Comparison of ENCODE assay signal across 8 mouse cellular contexts in genomic region chr14:30714799-30715617, GRCm38 (mm10). TPM values are rescaled to one million over a fixed set of nuclear protein-coding genes. Genes with fewer than 3 reads are reported as not detected.
A peak's percentile ranks its signal among the peaks of the same experiment; 100 is the strongest.
DNase-seq lines count a peak whose midpoint lies in the region; ATAC-seq lines count a peak whose summit lies in the region.

TSS of gene Sfmbt1 (plus strand) at chr14:30714849.

- ATAC-seq in erythroblast, adult 5-6 weeks (replicated peaks; ENCODE audit: low FRiP score, poor library complexity, severe bottlenecking) = peak; percentile 59
- ATAC-seq in megakaryocyte-erythroid progenitor cell, adult 5-6 weeks (replicated peaks; ENCODE audit: low FRiP score, low TSS enrichment, poor library complexity, severe bottlenecking) = peak; percentile 56

- DNase-seq in left cerebral cortex, adult 18-20 months (ENCODE audit: low spot score in 2 of 2) = no peak
- DNase-seq in left cerebral cortex, adult 11 months (ENCODE audit: low spot score) = no peak
- peak; percentile 65 for DNase-seq in adrenal gland, adult 8-10 months
- DNase-seq in heart, postnatal 4 days = no peak
- DNase-seq in left cerebral cortex, postnatal 14 days (ENCODE audit: low spot score in 2 of 2) = peak; percentile 13 to 21
- DNase-seq in MN1 (ENCODE audit: low spot score) = no peak

- intact Hi-C loops in left cerebral cortex, postnatal 14 days (cut with DNase I) = loop anchor here (10.0 kb wide), 1 partner anchor 60 kb away; no protein-coding TSS in a partner anchor

RNA-seq across cellular contexts. Expression of gene Sfmbt1, which starts in this region (rescaled TPM):
- total RNA-seq in left cerebral cortex, adult 18-20 months (2021) = 10 to 100 TPM; 39.3 to 41.0 TPM
- 10 to 100 TPM; 26.7 to 31.3 (median 30.3) TPM for total RNA-seq in adrenal gland, adult 8-10 months (2022)
- total RNA-seq in erythroblast, adult 5-6 weeks (2015; ENCODE audit: low replicate concordance) = 8.2 and 8.6 TPM in 2 replicates
- 9.8 and 10.1 TPM in 2 replicates for total RNA-seq in erythroblast, adult 5-6 weeks (2017; ENCODE audit: low replicate concordance)
- 10 to 100 TPM; 20.4 to 20.7 TPM for total RNA-seq in heart, postnatal 4 days (2021)
- total RNA-seq in left cerebral cortex, postnatal 14 days (2021) = 10 to 100 TPM; 26.0 to 29.9 TPM
- total RNA-seq in megakaryocyte-erythroid progenitor cell, adult 5-6 weeks (2014; fragmentation: Nextera tagmentation) = 22.3 and 26.3 TPM in 2 replicates
- total RNA-seq in megakaryocyte-erythroid progenitor cell, adult 5-6 weeks (2017) = 12.7 and 13.7 TPM in 2 replicates

Comparison
In these comparisons a context has a peak if more than half of its experiments do, and no peak if none do; other contexts are left out.
1. DNase-seq: peak in adrenal gland, adult 8-10 months (single experiment) and left cerebral cortex, postnatal 14 days (2 of 2); none in left cerebral cortex, adult 18-20 months (0 of 2), left cerebral cortex, adult 11 months (single experiment), heart, postnatal 4 days (single experiment) and MN1 (single experiment).